Mouse (Mus musculus): ENCODE data around the gene 4930556J24Rik. TPM values are rescaled to one million over a fixed set of nuclear protein-coding genes. Genes with fewer than 3 reads are reported as not detected.
"Not testable (repeated sequence)": the region's sequence is repeated elsewhere in the genome, so short reads cannot be mapped to it uniquely, and the experiment has no call there.

The 4930556J24Rik gene
- total RNA-seq, 2 experiments from 2014 or later: not detected

- DNase-seq (ENCODE audit: low spot score in 2 of 2): no peak
- intact Hi-C loops (cut with DNase I): loop anchor here (10.0 kb wide), 1 partner anchor 466 kb away; no protein-coding TSS in a partner anchor
These were observed 45.6 kb downstream of the 4930556J24Rik start for GRCm38 (mm10) chr11:3930931-3931330.

GRCm38 (mm10) chr11:3930019-3930418 lies 46.6 kb downstream of the 4930556J24Rik start:
- intact Hi-C loops (cut with DNase I): loop anchor here (10.0 kb wide), 1 partner anchor 465 kb away; no protein-coding TSS in a partner anchor
- no peak for DNase-seq (ENCODE audit: low spot score in 2 of 2)

GRCm38 (mm10) chr11:3925916-3926315 lies 50.7 kb downstream of the 4930556J24Rik start:
- intact Hi-C loops (cut with DNase I): loop anchor here (5.0 kb wide), 1 partner anchor 36 kb away; the partner anchor contains the start of gene Pes1
- DNase-seq (ENCODE audit: low spot score in 2 of 2): no peak

GRCm38 (mm10) chr11:3922731-3923130 lies 53.8 kb downstream of the 4930556J24Rik start:
- intact Hi-C loops (cut with DNase I): loop anchor here (5.0 kb wide), 1 partner anchor 115 kb away; no protein-coding TSS in a partner anchor
- no peak for DNase-seq (ENCODE audit: low spot score in 2 of 2)

- intact Hi-C loops (cut with DNase I): loop anchor here (5.0 kb wide), 1 partner anchor 115 kb away; no protein-coding TSS in a partner anchor
- no peak for DNase-seq (ENCODE audit: low spot score in 2 of 2)
These were observed 54.5 kb downstream of the 4930556J24Rik start for GRCm38 (mm10) chr11:3922115-3922514.

- intact Hi-C loops (cut with DNase I): loop anchor here (5.0 kb wide), 1 partner anchor 114 kb away; no protein-coding TSS in a partner anchor
- DNase-seq (ENCODE audit: low spot score in 2 of 2): peak; percentile 64 to 67
These were observed 55.2 kb downstream of the 4930556J24Rik start for GRCm38 (mm10) chr11:3921281-3921850.

GRCm38 (mm10) chr11:3920476-3920875 lies 56.1 kb downstream of the 4930556J24Rik start:
- no peak for DNase-seq (ENCODE audit: low spot score in 2 of 2)
- intact Hi-C loops (cut with DNase I): loop anchor here (5.0 kb wide), 1 partner anchor 113 kb away; no protein-coding TSS in a partner anchor

- no peak for DNase-seq (ENCODE audit: low spot score in 2 of 2)
- intact Hi-C loops (cut with DNase I): no loop called here
These were observed 57.8 kb downstream of the 4930556J24Rik start for GRCm38 (mm10) chr11:3918738-3919137.

- intact Hi-C loops (cut with DNase I): no loop called here
- DNase-seq (ENCODE audit: low spot score in 2 of 2): peak; percentile 78 to 80
These were observed 62.3 kb downstream of the 4930556J24Rik start, which contains the start of gene Slc35e4 for GRCm38 (mm10) chr11:3914109-3914840. Slc35e4 (minus strand) TSS chr11:3914664.

GRCm38 (mm10) chr11:3913316-3914108 lies 63.1 kb downstream of the 4930556J24Rik start:
- intact Hi-C loops (cut with DNase I): loop anchor here (1.0 kb wide), 1 partner anchor 18 kb away; the partner anchor contains the start of genes 4921536K21Rik and Dusp18
- DNase-seq (ENCODE audit: low spot score in 2 of 2): peak; percentile 94 to 97

- peak; percentile 32 to 44 for DNase-seq (ENCODE audit: low spot score in 2 of 2)
- intact Hi-C loops (cut with DNase I): loop anchor here (1.0 kb wide), 1 partner anchor 18 kb away; the partner anchor contains the start of genes 4921536K21Rik and Dusp18
These were observed 63.7 kb downstream of the 4930556J24Rik start for GRCm38 (mm10) chr11:3912875-3913271.

- intact Hi-C loops (cut with DNase I): no loop called here
- DNase-seq (ENCODE audit: low spot score in 2 of 2): peak; percentile 54 to 59
These were observed 64.3 kb downstream of the 4930556J24Rik start for GRCm38 (mm10) chr11:3912100-3912874.

- DNase-seq (ENCODE audit: low spot score in 2 of 2); intact Hi-C loops (cut with DNase I): not testable (repeated sequence)
These were observed 65.1 kb downstream of the 4930556J24Rik start for GRCm38 (mm10) chr11:3911440-3911839.

- DNase-seq (ENCODE audit: low spot score in 2 of 2): no peak
- intact Hi-C loops (cut with DNase I): no loop called here
These were observed 65.9 kb downstream of the 4930556J24Rik start for GRCm38 (mm10) chr11:3910513-3911310.

GRCm38 (mm10) chr11:3909236-3909635 lies 67.3 kb downstream of the 4930556J24Rik start:
- intact Hi-C loops (cut with DNase I): no loop called here
- DNase-seq (ENCODE audit: low spot score in 2 of 2): no peak

GRCm38 (mm10) chr11:3905446-3905845 lies 71.1 kb downstream of the 4930556J24Rik start:
- intact Hi-C loops (cut with DNase I): no loop called here
- DNase-seq (ENCODE audit: low spot score in 2 of 2): no peak

- intact Hi-C loops (cut with DNase I): no loop called here
- DNase-seq (ENCODE audit: low spot score in 2 of 2): no peak
These were observed 71.9 kb downstream of the 4930556J24Rik start for GRCm38 (mm10) chr11:3904673-3905072.

GRCm38 (mm10) chr11:3903046-3903445 lies 73.5 kb downstream of the 4930556J24Rik start:
- intact Hi-C loops (cut with DNase I): no loop called here
- peak; percentile 61 to 68 for DNase-seq (ENCODE audit: low spot score in 2 of 2)

Data from left cerebral cortex, postnatal 25 days (tissue).